Mouse (Mus musculus): Measurements from ENCODE around the gene Odr4.

GRCm38 (mm10) chr1:150438641-150439040, 45.8 kb upstream of the Odr4 start:
- no peak for TF ChIP-seq MXI1 (IDR thresholded peaks at IDR 0.05; ENCODE audit: low read depth, low read length)
- TF ChIP-seq ZMIZ1 (IDR thresholded peaks at IDR 0.05; ENCODE audit: low read depth, low read length): no peak
- no peak for TF ChIP-seq ZNF384 (IDR thresholded peaks at IDR 0.05; ENCODE audit: low read depth, low read length)

Data from CH12.LX (cell line).